Comparison of ENCODE assay signal across 13 mouse cellular contexts in the genomic region with DNA sequence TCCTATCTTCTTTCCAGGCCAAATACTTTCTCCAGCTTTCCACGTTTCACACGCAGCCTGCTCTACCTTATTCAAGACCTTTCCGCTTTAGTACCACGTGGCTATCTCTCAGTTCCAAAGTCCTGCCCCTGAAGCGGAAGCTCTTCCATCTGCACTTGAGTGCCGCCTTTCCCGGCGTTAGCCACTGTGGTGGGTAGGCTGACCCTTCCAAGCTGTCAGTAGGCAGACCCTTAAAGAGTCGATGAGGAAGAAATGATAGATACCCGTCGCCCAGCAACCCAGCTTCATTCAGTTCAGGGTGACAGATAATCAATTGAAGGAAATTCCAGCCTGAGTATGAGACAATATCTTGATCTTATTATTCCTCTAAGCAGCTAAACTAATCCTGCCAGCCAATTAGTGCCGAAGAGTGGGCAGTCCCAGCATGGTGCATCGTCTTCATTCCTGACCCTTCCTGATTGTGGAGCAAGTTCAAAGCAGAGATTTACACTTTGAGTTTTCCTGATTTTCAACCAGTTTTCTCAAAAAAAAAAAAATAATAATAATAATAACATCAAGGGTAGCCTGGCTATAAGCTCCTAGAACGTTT.
DNase-seq lines count a peak whose midpoint lies in the region; ATAC-seq lines count a peak whose summit lies in the region.
"Had no signal": no experiment of that assay in that cellular context is flagged by ENCODE, and none has a peak within 500 bp of the region (broad histone marks: within the 10 kb centered on the region; RNA-seq: fewer than 3 reads in every experiment).

No protein-coding gene starts in this region.

- ATAC-seq in forebrain, embryonic 12.5 days (ENCODE audit: low FRiP score): peak; percentile 68
- ATAC-seq in intestine, embryonic 14.5 days (replicated peaks; ENCODE audit: low FRiP score, low TSS enrichment, low read depth): 0 out of 2 replicates have a peak, but pooled peaks have one; percentile 64
- peak; percentile 53 for ATAC-seq in neural tube, embryonic 11.5 days (ENCODE audit: insufficient read depth, low FRiP score, low TSS enrichment)
- ATAC-seq in heart, embryonic 11.5 days (replicated peaks; ENCODE audit: insufficient number of reproducible peaks, low FRiP score, low TSS enrichment): no peak

- peaks cover 18% of the 10 kb centered on the region for H3K27me3 ChIP-seq in forebrain, embryonic 12.5 days
- H3K27me3 ChIP-seq in intestine, embryonic 14.5 days (replicated peaks; ENCODE audit: control insufficient read depth, insufficient read depth, low read length): no peaks in the 10 kb centered on the region
- H3K27me3 ChIP-seq in neural tube, embryonic 11.5 days (ENCODE audit: control insufficient read depth, insufficient read depth, low read length): no peaks in the 10 kb centered on the region
- no peaks in the 10 kb centered on the region for H3K27me3 ChIP-seq in heart, embryonic 11.5 days (ENCODE audit: control insufficient read depth, insufficient read depth, low read length)

- no peaks in the 10 kb centered on the region for H3K9me3 ChIP-seq in forebrain, embryonic 12.5 days
- no peaks in the 10 kb centered on the region for H3K9me3 ChIP-seq in intestine, embryonic 14.5 days (ENCODE audit: control insufficient read depth, low read length)
- H3K9me3 ChIP-seq in neural tube, embryonic 11.5 days (ENCODE audit: control insufficient read depth, low read length): no peaks in the 10 kb centered on the region
- no peaks in the 10 kb centered on the region for H3K9me3 ChIP-seq in heart, embryonic 11.5 days (replicated peaks; ENCODE audit: control insufficient read depth, low read length)

- H3K27ac ChIP-seq in forebrain, embryonic 12.5 days: no peak overlapping the region
- H3K27ac ChIP-seq in intestine, embryonic 14.5 days (ENCODE audit: low read depth): no peak overlapping the region
- H3K27ac ChIP-seq in neural tube, embryonic 11.5 days (ENCODE audit: low read depth, low read length): no peak overlapping the region
- no peak overlapping the region for H3K27ac ChIP-seq in heart, embryonic 11.5 days (ENCODE audit: low read depth, low read length)
- H3K27ac ChIP-seq: liver, embryonic 14.5 days had no signal

- H3K36me3 ChIP-seq in forebrain, embryonic 12.5 days (replicated peaks): no peaks in the 10 kb centered on the region
- no peaks in the 10 kb centered on the region for H3K36me3 ChIP-seq in intestine, embryonic 14.5 days (ENCODE audit: control insufficient read depth, insufficient read depth, low read length)
- H3K36me3 ChIP-seq in neural tube, embryonic 11.5 days (ENCODE audit: control insufficient read depth, insufficient read depth, low read length): no peaks in the 10 kb centered on the region
- no peaks in the 10 kb centered on the region for H3K36me3 ChIP-seq in heart, embryonic 11.5 days (ENCODE audit: control insufficient read depth, insufficient read depth, low read length)

- H3K4me1 ChIP-seq in forebrain, embryonic 12.5 days: peaks cover 14% of the 10 kb centered on the region
- no peaks in the 10 kb centered on the region for H3K4me1 ChIP-seq in intestine, embryonic 14.5 days (replicated peaks; ENCODE audit: control insufficient read depth, insufficient read depth, low read length)
- H3K4me1 ChIP-seq in neural tube, embryonic 11.5 days (ENCODE audit: control insufficient read depth, insufficient read depth, low read length): no peaks in the 10 kb centered on the region
- no peaks in the 10 kb centered on the region for H3K4me1 ChIP-seq in heart, embryonic 11.5 days (ENCODE audit: control insufficient read depth, insufficient read depth, low read length)

- H3K9ac ChIP-seq in forebrain, embryonic 12.5 days: no peak overlapping the region
- no peak overlapping the region for H3K9ac ChIP-seq in intestine, embryonic 14.5 days (ENCODE audit: low read length)
- H3K9ac ChIP-seq in neural tube, embryonic 11.5 days (ENCODE audit: low read length): no peak overlapping the region
- no peak overlapping the region for H3K9ac ChIP-seq in heart, embryonic 11.5 days (ENCODE audit: low read depth, low read length)
- H3K9ac ChIP-seq: liver, embryonic 14.5 days had no signal

- H3K4me3 ChIP-seq in forebrain, embryonic 12.5 days (replicated peaks): no peak overlapping the region
- H3K4me3 ChIP-seq in intestine, embryonic 14.5 days (ENCODE audit: low read depth, low read length): no peak overlapping the region
- H3K4me3 ChIP-seq in neural tube, embryonic 11.5 days (ENCODE audit: low read depth, low read length): no peak overlapping the region
- no peak overlapping the region for H3K4me3 ChIP-seq in heart, embryonic 11.5 days (ENCODE audit: low read depth, low read length)

- 8% methylated on average over 14 of the region's 14 CpGs for WGBS in forebrain, embryonic 12.5 days
- WGBS in intestine, embryonic 14.5 days: 70% methylated on average over 14 of the region's 14 CpGs
- 63% methylated on average over 14 of the region's 14 CpGs for WGBS in neural tube, embryonic 11.5 days
- 56% methylated on average over 14 of the region's 14 CpGs for WGBS in heart, embryonic 11.5 days (ENCODE audit: insufficient replicate concordance)

- DNase-seq in embryo, embryonic 10 days (ENCODE audit: low spot score): peak; percentile 64
- no peak for DNase-seq in intestine, embryonic 14.5 days (ENCODE audit: low spot score)
- DNase-seq in neural tube, embryonic 11.5 days (ENCODE audit: low spot score): peak; percentile 41
- no peak for DNase-seq in liver
- DNase-seq in thymus, postnatal 4 days: no peak
- no peak for DNase-seq in ovary, postnatal 10 days (ENCODE audit: low spot score)
- DNase-seq: cerebellum, postnatal 25 days; heart, adult 18-20 months; kidney, adult 8-10 months; right cerebral cortex, adult 18-20 months had no signal

- H3K4me2 ChIP-seq in forebrain, embryonic 12.5 days: peak overlapping the region; percentile 35
- H3K4me2 ChIP-seq in intestine, embryonic 14.5 days (ENCODE audit: low read length): no peak overlapping the region
- H3K4me2 ChIP-seq in neural tube, embryonic 11.5 days (ENCODE audit: low read depth): no peak overlapping the region
- no peak overlapping the region for H3K4me2 ChIP-seq in heart, embryonic 11.5 days

Comparison
In these comparisons a context has a peak if more than half of its experiments do, and no peak if none do; other contexts are left out.
1. DNase-seq: peak in embryo, embryonic 10 days (single experiment) and neural tube, embryonic 11.5 days (single experiment); none in intestine, embryonic 14.5 days (single experiment), liver (single experiment), thymus, postnatal 4 days (single experiment) and ovary, postnatal 10 days (single experiment).